Mouse (Mus musculus) c-Kit-positive CD71-positive TER-119-positive erythroid progenitor cells, embryonic 14.5 days (primary cell): ENCODE data around the gene Nans.

ENCODE experiments used
- DNase-seq: peaks from one replicate; pipeline ENCODE4 v3.0.0-alpha.2; 2013; ENCODE audit warnings: low spot score

Nans gene

DNA sequence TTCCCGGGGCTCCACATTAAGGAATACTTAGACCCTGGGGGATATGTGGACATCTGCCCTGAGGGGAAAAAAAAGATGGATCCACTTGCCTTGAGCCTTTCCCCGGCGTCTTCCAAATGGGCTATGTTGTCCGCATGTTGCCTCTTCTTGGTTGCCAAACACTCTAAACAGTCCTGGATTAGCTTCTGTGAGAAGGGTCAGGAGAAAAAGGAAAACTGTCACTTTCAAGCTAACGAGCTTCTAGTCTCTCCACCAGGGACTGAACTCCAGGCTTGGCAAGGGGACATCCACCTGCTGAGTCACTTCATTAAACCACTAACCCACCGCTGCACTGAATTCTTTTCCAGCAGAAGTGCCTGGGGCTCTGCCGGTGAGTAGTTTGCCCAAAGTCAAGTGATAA lies 43.9 kb downstream of the Nans start:
- DNase-seq, result no peak

DNA sequence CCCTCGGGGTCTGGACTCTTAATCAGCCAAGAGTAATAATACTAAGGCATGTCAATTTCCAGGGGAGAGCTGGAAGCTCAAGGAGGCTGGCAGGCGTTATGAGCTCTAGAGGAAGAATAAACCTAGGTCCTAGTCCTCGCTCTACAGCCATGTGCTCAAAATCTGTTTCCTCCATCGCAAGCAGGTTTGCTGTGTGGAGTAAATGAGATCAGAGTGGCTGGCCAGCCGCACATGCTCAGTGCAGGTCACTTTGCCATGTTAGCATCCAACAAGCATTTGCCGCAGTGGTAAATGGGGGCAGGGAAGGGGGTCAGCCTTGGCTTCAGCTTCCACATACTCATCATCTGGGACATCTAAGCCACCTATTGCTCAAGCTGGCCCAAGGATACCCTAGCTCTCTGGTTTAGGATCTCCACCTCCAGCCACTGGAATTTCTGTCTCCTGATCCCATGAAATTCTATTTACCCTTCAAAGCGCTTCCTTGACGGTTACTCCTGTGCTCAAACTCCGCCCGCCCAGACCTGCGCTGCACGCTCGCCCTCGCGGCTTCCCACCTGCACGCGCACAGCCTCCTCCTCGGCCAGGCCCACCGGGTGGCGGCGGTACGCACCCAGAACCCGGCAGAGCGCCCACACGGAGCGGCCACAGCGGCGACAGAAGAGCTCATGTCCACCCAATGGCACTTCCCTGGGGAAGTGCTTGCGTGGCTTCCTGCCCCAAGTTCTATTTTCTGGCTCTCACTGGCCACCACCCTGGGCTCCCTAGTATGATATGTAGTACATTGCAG lies 45.1 kb downstream of the Nans start:
- no peak for DNase-seq

DNA sequence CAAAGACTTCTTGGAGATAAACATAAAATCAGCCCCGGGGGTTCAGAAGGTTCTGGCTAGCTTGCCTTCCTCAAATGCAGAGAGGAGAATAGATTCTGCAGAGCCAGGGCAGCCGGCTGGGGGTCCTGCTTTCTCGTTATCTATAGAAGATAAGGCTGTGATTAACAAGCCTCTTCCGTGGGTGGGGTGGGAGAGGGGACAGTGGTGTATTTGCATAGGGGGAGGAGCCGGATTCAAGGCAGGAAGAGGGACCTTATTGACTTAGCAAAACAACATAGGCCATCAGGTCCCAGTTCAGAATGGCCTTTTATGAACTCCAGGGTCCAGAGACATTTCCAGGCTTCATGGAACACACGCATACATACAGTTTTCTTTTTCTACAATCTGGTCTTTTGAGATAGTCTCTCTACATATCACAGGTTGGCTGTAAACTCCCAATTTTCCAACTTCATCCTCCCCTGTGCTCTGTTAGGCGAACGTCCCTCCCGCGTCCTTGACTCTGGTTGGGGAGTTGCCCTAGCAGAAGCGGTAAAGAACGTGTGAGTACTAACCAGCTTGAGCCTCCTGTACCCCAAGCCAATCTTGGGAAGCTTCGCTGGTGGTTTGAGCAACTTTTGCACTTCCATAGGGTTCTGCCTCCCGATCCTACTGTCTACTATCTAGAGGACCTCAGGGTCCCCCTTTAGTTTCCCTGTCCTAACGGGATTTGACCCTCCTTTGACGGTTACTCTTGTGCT lies 46.2 kb downstream of the Nans start:
- DNase-seq, result no peak

DNA sequence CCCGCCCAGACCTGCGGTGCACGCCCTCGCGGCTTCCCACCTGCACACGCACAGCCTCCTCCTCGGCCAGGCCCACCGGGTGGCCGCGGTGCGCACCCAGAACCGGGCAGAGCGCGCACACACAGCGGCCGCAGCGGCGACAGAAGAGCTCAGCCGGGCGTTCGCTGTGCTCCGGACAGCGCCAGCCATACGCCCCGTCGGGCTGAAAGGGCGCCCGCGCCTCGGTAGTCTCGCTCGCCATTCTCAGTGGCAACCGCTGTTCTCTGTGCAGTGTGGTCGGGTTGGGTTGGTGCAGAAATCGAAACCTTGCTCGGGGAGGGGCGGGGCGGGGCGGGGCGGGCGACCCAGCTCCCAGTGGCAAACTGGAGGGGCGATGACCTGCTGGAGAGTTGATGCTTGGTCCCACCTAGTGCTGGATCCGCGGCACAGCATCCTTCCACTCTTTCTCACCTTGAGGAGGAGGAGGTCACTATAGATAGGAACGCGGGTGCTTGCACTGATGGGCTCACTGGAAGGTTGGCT lies 46.9 kb downstream of the Nans start, which contains the start of gene Trim14:
Trim14 (minus strand) TSS at position 302 of the 522 bp plus-strand sequence.
- no peak for DNase-seq

DNA sequence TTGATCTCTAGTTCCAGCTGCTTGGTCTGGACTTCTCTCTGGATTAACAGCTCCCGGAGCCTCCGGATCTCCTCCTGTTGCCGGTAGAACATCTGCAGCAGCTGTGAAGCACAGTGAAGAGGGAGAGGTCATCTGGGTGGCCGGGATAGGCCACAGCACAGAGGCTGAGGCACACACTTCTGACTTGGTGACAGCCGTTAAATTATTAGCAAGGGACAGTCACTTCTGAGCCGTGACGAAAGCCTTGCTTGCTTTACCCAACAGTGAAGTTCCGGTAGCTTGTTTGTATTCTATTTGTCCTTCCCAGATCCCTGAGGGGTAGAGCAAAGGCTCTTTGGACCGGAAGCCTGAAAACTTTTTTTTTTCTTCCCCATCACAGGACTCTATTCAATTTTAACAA lies 50.1 kb downstream of the Nans start:
- no peak for DNase-seq

DNA sequence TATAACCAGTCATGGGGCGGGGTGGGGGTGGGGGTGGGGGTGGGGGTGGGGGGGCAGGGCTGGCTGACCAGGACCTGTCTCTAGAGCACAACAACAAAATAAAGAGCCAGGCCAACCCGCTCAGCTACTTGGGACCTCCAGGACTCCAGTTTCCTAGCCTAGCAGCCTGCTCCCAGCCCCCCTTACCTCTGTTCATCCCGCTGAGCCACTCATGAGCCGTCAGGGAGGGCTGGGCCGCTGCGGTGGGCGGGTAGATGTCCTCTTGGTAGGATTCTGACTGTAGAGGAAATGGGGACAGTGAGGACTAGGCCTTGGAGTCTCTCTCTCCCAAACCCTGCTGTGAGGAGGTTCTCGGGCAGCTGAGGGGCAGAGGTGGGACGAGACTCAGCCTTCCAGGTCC lies 52.7 kb downstream of the Nans start:
- no peak for DNase-seq

DNA sequence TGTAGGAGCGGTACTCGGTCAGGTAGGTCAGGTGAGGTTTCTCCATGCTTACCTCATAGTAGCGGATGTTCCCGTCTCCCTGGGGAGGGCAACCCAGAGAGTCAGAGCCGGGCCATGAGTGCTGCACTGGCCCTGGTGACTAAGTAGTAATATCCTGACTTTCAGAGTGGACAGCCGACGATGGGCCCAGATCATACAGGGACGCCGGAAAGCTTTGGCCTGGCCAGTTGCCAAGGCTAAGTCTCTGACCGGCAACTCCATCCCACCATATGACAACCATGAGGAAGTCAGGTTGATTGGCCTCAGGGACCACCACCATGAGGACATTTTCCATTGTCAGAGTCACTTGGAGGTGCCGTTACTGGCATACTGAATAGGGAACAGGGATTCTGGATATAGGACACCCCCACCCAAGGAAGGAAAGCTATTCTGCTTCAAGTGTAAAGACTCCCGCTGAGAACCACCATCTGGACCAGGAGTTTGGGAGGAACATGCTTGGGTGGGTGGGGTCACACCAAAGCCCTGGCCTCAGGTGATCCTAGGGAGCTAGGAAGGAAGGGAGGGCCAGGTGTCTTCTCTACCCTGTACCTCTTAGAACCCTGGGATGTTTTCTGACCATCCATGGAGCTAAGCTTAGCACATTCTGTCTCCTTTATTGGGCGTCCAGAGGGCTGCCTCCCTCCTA lies 54.5 kb downstream of the Nans start:
- DNase-seq, result no peak

DNA sequence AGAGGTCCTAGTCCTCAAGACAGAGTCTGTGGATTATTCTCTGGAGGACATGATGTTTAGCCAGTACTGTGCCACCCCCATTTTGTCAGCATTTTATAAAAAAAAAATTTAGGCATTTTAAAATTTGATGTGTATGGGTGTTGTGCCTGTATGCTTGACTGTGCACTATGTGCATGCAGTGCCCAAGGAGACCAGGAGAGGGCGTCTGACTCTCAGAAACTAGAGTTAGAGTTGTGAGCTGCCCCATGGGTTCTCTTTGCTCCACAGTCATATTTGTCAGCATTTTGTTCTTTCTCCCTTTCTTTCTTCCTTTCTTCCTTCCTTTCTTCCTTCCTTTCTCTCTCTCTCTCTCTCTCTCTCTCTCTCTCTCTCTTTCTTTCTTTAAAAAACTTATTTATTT lies 55.3 kb downstream of the Nans start:
- peak; percentile 37 for DNase-seq

DNA sequence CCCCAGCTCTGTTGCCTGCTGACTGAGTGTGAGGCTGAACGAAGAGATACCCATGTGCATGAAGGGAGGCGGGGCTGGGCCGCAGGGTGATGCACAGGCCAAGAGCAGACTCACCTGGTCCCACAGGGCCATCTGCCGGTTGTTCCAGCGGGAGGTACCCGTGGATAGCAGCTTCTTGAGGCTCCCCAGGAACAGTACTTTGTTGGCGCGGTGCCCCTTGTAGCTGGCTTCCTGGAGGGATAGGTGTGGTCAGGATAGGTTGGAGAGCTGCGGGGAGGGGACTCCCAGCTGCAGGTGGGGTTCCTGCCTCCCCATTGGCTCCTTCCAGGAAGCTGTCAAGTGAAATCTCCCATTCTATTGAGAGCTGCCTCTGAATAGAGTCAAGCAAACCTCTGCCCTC lies 56.5 kb downstream of the Nans start:
- no peak for DNase-seq

DNA sequence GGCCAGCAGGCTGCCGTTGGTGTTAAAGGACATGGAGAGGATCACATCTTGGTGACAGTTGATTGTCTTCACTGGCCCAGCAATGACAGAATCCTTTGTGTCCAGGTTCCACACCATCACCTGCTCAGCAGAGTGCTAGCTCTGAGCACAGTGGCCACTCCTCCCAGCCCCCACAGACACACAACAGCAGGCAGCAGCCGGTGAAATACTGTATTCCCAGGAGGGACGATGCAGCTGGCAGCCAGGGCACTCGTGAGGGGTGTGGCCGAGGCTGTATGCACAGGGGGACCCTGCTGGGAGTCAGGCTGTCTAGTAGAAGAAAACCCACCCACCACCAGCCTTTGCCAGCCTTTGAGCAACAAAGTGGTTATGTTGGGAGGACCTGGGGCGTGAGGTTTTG lies 57.7 kb downstream of the Nans start:
- DNase-seq, result no peak

DNA sequence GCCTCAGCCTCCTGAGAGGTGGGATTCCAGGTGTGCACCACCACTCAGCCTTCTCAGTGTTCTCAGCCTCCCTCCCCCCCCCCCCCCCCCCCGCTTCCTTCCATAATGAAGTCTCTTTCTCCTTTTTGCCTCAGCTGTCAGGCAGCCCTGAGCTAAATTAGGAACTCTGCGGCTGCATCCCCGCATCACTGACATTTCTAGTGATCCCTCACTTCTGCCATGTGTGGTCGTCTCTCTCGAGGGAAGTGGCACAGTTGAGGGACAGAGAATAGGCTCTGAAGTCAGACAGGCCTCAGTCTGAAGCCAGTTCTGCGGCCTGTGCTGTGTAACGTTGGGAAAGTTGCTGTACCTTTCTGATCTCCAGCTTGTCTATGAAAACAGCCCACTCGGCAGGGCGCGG lies 60.9 kb downstream of the Nans start:
- DNase-seq, result no peak

DNA sequence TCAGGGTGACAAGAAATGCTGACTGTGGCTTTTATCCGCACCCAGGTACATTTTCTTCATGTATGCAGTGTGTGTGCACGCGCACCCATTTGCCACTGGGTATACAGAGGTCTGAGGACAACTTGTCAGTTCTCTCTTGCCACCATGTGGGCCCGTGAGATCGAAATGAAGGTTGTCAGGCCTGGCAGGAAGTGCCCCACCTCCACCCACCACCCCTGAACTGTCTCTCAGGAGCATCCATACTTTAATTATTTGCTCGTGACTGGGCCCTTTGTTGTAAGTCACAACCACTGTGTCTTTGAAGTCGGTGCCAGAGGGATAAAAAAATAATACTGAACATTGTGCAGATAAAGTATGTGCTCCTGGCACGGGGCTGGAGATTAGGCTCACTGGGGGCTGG lies 61.4 kb downstream of the Nans start:
- DNase-seq, result no peak
